Mouse (Mus musculus): Measurements from ENCODE around the gene Cd22.

GRCm38 (mm10) chr7:30878950-30879349 is 1.2 kb downstream of the Cd22 start:
- no peak for TF ChIP-seq CTCF (conservative IDR thresholded peaks at IDR 0.05; ENCODE audit: insufficient read depth, insufficient read length, low read depth, low read length)
- TF ChIP-seq POLR2A (IDR thresholded peaks at IDR 0.05; ENCODE audit: low read depth, low read length): no peak

Measured in kidney, adult 2 months (tissue).